Mouse (Mus musculus): ENCODE results near the gene Pdcl2. TPM values are rescaled to one million over a fixed set of nuclear protein-coding genes. Genes with fewer than 3 reads are reported as not detected.

The Pdcl2 gene
- polyA plus RNA-seq (2012; rRNA removed; ENCODE audit: low replicate concordance), result not detected in 2 replicates

GRCm38 (mm10) chr5:76330953-76331352, at the start of gene Pdcl2:
Gene Pdcl2, minus strand, starts transcription at chr5:76331156.

GRCm38 (mm10) chr5:76363453-76364104, 32.6 kb upstream of the Pdcl2 start, which contains the start of gene Nmu:
Gene Nmu, minus strand, starts transcription at chr5:76363788.

GRCm38 (mm10) chr5:76304452-76305341, 26.3 kb downstream of the Pdcl2 start, which contains the start of gene Clock:
Gene Clock, minus strand, starts transcription at chr5:76304792.

Other genes with a start within 250 kb of the Pdcl2 start
- 52.3 and 201 TPM in 2 replicates for gene Srd5a3, start 190.9 kb downstream of the Pdcl2 start, polyA plus RNA-seq (2012; rRNA removed; ENCODE audit: low replicate concordance)
- 50.1 and 93.7 TPM in 2 replicates for gene Tmem165, start 147.3 kb downstream of the Pdcl2 start, polyA plus RNA-seq (2012; rRNA removed; ENCODE audit: low replicate concordance)
- gene Clock, start 26.4 kb downstream of the Pdcl2 start, polyA plus RNA-seq (2012; rRNA removed; ENCODE audit: low replicate concordance), result 23.1 and 25.9 TPM in 2 replicates
- not detected in 2 replicates for gene Nmu, start 32.6 kb upstream of the Pdcl2 start, polyA plus RNA-seq (2012; rRNA removed; ENCODE audit: low replicate concordance)
- gene Gm7271, start 152.9 kb upstream of the Pdcl2 start, polyA plus RNA-seq (2012; rRNA removed; ENCODE audit: low replicate concordance), result not detected in 2 replicates
- gene Exoc1, start 198.2 kb upstream of the Pdcl2 start, polyA plus RNA-seq (2012; rRNA removed; ENCODE audit: low replicate concordance), result 21.2 and 35.5 TPM in 2 replicates